Mouse (Mus musculus): ENCODE data around the gene Gucy2d.

Gucy2d gene

DNA sequence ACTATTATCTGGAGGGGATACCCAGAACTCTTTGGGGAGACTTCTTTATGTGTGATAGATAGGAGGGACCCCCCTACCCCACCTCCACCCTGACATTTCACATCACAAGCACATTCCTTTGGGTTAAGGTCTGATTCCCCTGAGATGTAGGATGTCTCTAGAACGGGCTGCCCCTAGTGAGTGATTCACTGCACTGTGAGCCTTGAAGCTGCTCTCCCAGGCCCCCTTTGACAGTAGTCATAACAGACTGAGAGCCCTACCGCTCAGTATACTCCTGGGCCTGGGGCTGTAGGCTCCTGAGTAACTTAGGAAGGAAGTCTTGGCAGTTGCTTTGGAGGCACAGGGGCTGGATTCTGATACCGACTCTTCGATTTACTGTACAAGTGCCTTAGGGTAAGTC, 50.1 kb downstream of the Gucy2d start:
- DNase-seq (ENCODE audit: low read depth), result peak; percentile 16

DNA sequence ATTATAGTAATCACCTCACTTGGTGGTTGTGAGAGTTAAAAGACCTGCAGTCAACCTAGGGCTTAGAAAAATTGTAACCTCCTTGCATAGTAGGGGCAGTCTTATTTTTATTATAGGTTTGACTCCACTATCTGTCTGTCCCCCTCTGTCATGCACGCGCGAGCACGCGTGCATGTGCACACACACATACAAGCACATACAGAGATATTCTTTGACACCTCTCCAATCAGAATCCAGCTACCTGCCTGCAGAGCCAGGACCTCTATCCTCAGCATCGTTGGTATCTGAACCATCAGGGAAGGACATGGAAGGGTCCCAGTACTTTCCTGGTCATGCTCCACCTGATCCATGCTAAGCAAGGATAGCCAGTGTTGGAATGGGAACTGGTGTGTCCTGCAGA, 50.7 kb downstream of the Gucy2d start:
- no peak for DNase-seq (ENCODE audit: low read depth)

DNA sequence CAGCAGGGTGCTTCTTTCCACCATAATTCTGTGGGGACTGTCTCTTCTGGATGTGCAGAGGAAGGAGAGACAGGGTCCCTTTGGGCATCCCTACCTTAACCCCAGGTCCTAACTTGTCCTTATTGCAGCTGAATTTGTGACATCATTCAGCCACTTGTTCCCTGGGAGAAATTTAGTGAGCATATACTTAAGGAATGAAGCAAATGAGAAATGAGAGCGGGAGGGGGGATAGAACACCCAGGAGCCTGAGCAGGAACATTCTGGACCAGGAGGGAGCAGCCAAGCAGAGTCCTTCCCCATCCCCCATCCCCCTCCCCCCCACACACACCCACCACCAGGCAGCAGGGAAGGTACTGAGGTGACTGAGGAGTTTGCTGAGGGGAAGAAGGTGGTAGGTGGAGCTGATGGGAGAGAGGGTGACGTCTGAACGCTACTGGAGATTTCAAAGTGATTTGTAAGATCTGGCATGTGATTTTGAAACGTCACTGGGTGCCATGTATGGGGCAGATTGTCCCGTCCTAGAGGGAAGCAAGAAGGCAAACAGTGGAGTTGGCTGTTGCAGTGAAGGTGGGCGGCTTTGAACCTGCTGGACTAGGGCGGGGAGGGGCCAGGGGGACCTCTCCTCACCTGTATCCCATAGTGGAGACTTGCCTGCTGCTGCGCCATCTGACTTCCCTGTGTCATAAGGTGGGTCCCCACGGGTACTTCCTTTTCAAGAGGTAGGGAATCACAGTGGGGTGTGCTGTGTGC, 51.4 kb downstream of the Gucy2d start:
- DNase-seq (ENCODE audit: low read depth), result no peak

DNA sequence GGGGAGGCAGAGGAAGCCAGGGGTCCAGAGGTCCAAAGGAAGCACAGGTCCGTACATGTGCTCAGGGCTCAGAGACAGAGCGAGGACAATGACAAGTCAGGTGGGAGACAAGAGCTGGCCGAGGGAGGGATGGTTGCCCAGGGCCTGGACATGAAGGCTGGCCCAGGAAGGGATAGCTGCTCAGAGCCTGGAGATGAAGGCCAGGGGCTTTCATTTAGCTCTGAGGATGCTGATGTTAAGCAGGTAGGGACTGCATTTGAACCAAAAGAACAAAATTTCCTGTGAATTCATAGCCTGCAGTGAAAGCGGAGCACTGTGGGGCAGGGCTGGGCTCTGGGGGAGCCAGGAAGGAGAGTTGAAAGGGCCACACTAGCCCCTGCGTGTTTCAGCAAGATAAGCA, 52.1 kb downstream of the Gucy2d start:
- DNase-seq (ENCODE audit: low read depth), result no peak

DNA sequence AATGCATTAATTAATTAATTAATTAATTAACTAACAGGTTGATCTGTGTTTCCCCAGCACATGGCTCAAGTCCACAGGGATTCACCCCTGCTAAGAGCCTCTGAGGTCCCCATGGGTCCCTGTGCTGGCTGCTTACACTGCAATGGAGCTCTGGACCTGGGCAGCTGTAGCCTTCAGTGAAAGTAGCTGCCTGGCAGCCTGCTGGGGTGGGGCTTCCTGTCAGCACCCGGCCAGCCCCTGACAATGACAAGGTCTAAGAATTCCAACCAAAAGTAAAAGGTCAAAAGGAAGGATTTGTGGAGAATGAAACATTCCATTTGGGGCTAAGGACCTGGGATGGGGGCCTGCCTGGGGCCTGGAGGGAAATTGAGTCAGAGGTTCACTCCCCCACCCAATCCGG, 53.1 kb downstream of the Gucy2d start:
- DNase-seq (ENCODE audit: low read depth), result no peak

DNA sequence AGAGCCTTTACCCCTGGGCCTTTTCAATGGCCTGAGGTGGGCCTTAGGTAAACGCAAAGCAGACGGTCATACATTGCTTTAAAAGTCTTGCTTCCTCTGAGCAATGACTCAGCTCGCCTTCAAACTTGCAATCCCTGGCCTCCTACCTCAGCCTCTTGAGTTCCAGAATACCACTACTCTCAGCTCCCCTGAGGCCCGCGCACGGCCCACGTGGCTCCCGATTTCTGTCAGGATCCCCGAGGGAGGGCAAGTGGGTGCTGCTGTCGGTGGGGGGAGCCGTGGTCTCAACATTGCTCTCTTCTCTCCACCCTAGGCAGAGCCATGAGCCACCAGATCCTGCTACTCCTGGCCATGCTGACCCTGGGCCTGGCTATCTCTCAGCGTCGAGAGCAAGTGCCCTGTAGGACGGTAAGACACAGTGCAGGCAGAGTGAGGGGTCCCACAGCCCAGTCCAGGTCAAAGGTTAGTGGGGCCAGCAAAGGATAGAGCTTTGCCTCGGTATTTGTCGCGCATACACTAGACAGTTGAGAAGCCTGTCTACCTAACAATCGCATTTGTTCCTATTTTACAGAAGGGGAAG, 53.8 kb downstream of the Gucy2d start:
- peak; percentile 41 for DNase-seq (ENCODE audit: low read depth)

DNA sequence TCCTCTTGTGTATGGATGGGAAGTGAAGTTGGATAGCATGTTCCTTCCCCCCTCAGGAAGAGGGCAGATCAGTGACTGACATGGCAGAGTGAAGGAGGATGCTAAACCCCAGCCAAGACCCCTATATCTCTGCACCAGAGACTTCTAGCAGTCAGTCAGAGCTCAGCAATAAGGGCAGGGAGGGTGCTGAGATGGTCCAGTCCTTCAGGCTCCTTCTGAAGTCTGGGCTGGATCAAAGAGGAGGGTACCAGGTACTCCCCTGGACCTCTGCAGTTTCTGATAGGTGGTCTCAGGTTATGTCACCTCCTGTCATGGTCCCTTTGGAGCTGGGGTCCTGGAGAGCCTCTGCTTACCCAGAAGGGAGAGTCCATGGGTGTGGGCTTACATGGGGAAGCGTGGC, 55.4 kb downstream of the Gucy2d start:
- no peak for DNase-seq (ENCODE audit: low read depth)

DNA sequence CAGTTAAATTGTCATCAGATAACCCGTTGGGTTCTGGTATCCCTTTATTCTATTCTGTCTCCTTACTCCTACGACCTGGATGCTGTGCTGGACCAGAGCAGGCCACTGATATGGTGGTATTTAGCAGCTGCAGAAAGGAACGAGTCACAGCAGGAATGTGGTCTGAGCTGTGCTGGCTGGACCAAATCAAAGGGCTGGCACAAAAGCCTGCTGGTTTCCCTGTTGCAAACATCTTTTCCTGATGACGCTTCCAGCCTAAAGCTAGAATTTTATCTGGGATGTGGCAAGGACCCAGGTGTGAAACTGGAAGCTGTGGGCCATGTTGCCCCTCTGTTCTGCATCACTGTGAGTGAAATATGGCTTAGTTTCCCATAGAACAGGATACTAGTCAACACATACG, 57.2 kb downstream of the Gucy2d start:
- DNase-seq (ENCODE audit: low read depth), result peak; percentile 58

DNA sequence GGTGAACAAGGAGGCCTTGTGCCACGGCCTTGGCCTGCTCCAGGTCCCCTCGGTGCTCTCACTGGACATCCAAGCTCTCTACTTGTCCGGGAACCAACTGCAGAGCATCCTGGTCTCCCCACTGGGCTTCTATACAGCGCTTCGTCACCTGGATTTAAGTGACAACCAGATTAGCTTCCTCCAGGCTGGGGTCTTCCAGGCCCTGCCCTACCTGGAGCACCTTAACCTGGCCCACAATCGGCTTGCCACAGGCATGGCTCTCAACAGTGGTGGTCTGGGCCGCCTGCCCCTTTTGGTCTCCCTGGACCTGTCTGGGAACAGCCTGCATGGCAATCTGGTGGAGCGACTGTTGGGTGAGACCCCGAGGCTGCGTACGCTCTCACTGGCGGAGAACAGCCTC, 57.9 kb downstream of the Gucy2d start:
- DNase-seq (ENCODE audit: low read depth), result no peak

DNA sequence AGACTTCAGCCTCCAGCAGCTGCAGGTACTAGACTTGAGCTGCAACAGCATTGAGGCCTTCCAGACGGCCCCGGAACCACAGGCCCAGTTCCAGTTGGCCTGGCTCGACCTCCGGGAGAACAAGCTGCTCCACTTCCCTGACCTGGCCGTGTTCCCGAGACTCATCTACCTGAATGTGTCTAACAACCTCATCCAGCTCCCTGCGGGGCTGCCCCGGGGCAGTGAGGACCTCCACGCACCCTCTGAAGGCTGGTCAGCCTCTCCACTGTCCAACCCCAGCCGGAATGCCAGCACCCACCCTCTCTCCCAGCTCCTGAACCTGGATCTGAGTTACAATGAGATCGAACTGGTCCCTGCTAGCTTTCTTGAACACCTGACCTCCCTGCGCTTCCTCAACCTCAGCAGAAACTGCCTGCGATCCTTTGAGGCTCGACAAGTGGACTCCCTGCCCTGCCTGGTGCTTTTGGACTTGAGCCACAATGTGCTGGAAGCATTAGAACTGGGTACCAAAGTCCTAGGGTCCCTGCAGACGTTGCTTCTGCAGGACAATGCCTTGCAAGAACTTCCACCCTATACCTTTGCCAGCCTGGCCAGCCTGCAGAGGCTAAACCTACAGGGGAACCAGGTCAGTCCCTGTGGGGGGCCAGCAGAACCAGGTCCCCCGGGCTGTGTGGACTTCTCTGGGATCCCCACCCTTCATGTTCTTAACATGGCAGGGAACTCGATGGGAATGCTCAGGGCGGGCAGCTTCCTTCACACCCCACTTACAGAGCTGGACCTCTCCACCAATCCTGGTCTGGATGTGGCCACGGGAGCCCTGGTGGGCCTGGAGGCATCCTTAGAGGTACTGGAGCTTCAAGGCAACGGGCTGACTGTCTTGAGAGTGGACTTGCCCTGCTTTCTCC, 58.7 kb downstream of the Gucy2d start:
- no peak for DNase-seq (ENCODE audit: low read depth)

DNA sequence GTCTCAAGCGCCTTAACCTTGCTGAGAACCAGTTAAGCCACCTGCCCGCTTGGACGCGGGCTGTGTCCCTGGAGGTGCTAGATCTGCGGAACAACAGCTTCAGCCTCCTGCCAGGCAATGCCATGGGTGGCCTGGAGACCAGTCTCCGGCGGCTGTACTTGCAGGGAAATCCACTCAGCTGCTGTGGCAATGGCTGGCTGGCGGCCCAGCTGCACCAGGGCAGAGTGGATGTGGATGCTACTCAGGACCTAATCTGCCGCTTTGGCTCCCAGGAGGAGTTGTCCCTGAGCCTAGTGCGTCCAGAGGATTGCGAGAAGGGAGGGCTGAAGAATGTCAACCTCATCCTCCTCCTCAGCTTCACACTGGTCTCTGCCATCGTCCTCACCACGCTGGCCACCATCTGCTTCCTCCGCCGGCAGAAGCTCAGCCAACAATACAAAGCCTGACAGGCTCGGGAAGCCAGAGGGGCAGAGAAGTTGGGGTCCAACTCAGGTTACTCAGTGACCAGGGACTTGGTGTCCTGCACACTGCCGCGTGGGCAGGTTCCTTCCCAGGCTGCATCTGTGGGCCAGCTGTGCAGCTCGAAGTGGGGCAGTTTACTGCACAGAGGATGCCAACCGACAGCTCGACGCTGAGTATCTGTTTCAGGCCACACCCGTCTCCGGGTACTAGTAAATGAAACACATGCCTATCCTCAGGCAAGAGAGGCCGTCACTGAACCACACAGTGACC, 59.5 kb downstream of the Gucy2d start:
- no peak for DNase-seq (ENCODE audit: low read depth)

DNA sequence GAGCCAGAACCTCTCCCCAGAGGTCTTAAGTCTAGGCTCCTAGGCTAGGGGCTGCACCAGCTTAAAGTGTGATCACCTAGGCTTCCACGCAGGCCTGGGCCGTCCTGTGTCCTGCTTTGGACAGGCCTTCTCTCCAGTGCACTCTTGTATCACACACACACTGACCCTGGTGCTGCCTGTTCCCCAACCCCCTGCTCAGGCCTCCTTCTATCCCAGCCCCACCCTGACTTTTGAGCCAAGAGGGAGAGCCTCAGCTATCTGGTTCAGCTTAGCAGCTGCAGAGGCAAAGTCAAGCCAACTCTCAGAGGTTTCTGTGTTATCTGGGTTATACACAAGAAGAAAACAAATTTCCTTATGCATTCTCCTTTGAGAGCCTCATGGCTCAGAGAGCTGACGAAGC, 60.3 kb downstream of the Gucy2d start:
- peak; percentile 57 for DNase-seq (ENCODE audit: low read depth)

DNA sequence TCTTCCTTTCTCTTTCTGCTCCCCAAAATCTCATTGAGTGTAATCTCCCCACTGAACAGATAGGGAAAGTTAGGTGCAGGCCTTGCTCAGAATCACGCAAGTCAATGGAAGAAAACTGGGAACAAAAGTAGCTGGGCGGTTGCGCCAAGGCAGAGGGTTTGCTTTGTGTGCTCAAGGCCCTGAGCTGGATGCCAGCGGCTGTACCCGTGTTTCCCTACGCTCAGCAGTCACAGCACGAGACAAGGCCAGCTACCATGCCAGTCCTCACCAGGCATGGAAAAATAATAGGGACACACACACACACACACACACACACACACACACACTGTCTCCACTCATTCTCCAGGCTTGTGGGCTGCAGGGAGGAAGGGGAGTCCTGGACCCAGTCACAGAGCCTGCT, 60.9 kb downstream of the Gucy2d start:
- no peak for DNase-seq (ENCODE audit: low read depth)

DNA sequence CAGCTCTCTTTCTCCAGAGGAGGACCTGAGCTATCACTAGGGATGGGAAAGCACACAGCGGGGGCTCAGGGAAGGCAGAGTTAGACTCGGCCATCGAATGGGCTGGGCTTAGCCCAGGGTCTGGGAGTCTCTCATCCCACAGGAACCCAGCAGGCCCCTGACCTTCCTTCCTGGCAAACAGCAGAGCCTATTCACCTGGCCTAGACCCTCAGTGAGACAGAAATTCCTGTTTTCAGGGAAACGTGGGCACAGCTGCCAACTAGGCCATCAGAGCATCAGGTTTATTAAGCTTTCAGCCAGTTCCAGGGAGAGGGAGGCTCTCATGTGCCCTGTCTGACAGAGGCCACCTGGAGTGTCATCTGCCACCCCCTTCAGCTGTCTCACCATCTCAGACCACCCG, 62.7 kb downstream of the Gucy2d start:
- no peak for DNase-seq (ENCODE audit: low read depth)

DNA sequence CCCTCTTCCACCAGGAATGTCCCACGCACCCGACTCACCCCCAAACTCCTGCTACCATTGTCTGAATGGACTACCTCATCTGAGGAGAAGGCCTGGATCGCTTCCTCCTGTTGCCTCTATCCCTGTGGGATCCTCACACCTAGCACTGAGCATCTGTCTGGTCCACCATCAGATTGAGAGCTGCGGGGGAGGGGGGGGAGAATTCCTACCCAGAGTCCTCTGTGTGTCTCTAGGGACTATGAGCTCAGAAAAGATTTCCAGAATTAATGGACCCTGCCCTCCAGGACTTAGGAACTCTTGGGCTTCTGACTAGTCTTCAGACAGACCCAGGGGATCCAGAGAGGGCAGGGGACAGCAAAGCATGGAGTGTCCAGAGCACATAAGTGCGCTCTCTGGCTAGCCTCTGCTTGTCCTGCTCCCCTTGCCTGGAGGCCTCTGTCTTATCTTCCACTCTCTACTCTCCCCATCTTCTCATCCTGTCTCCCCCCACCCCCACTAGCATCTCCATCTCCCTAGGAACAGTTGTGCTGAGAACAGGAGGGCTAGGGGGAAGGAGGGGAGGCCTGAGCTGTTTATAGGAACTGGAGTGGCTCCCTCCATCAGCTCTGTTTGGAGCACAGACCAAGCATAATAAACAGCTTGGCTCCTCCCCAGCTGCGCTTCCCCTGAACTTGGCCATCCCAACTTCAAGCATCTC, 63.9 kb downstream of the Gucy2d start:
- DNase-seq (ENCODE audit: low read depth), result peak; percentile 73

DNA sequence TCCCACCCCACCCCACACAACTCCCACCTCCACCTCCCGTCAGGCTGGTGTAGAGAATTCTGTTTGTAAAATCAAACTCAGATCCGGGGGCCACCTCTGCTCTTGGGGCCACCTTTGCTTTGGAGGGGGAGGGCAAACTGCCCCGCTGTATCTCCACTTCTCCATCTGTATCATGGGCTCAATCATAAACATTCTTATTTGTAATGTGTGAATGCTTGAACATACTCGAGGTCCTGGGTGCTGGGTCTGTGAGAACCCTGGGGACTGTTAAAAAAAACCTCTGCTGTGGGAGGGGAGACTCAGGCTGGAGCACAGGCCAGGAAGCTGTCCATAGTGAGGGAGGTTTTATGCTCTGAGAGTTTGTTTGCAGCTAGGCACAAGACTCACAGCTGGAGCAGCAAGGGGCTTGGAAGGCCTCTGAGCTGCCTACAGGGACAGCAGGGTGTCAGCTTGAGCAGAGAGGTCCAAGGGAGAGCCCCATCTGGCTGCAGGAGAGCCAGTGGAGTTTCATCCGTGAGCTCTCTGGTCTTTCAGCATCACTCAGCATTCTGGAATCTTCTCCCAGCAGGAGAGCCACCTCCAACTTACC, 64.6 kb downstream of the Gucy2d start:
- peak; percentile 55 for DNase-seq (ENCODE audit: low read depth)

DNA sequence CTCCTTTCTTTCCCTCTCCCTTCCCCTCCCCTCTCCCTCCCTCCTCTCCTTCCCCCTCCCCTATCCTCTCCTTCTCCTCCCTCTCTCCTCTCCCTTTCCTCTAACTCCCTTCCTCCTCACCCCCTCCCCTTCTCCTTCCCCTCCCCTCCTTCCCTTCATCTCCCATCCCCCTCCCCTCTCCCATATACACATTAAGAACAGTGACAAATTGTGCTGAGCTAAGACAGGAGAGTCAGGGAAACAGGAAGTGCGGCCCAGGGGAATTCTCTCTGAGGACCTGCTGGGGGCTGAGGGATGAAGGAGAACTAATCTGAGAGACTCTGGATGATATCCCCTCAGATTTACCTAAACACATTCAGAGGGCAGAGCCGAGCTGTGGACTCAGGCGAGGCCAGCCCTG, 65.4 kb downstream of the Gucy2d start:
- no peak for DNase-seq (ENCODE audit: low read depth)

DNA sequence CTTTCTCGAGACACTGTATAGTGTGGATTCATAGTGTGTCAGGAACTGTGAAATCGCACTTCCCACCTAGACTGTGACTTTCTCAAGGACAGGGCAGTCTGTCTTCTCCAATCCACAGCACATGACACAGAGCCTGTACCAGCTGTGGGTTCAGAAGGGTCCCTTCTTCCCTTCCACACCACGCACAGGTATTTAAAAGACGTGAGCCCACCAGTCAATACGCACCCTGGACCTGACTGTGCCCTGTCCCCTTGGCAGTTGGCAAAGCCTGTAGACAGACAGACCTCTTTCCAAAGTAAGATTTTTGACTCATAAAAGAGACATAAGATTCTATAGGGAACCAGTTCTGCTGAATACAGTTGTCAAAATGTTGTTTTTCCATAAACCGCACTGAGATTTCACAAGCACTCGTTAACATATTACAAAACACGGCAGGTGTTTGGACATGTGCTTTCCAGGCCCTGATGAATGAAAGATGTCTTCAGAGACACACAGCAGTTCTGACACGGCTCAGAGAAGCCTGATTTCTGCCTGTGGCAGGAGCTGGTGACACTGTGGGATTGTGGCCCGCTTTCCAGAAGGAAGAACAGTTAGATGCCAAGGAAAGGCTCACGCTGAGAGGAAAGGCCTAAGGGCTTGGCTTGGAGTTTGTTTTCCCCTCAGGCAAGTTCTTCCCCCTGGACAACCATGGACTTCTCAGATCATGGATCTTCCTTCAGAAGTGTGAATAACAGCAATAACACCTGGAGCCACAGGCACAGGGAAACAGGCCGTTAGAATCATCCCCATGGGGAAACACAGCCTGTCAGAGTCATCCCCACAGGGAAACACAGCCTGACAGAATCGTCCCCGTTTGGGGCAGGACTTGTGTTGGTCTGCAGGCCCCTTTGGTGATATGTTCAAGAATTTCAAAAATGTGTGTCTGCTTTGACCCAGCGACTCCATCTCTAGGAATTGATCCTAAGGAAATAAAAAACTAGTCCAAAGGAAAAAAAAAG, 71.0 kb downstream of the Gucy2d start:
- no peak for DNase-seq (ENCODE audit: low read depth)

DNA sequence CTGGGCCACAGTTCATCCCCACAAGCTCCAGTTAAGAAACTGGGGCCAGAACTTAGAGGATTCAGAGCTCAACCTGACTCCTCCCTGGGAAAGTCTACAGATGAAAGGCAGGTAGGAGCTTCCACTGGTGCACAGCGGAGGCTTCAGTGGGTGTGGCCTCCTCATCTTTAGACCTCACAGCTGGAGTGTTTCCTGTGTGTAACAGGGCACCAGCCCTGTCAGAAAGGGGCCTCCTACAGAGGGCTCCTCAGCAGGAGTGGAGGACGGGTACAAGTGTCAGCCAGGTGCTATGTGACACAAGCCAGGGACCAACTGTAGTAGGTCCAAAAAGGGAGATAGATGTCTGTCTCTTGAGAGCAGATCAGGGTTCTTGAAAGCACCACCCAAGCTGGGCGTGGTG, 73.0 kb downstream of the Gucy2d start:
- DNase-seq (ENCODE audit: low read depth), result no peak

DNA sequence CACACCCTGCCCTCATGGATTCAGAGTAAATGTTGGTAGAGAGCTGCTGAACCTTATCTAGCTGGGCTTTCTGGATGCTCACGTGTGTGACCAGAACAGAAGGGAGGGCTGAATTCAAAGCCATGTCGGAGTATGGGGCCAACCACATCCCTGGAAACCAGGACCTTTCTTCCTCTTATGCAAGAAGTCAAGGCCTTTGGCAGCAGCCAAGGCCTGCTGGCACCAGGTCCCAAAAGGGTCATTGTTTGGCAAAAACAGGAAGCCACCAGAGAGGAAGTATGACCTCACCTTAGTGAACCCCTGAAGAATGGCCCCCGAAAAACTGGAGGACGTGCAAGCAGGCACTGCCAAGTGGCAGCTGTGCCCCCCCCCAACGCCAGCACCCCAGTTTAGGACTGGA, 82.4 kb downstream of the Gucy2d start:
- DNase-seq (ENCODE audit: low read depth), result no peak
